Mouse (Mus musculus): ENCODE data around the gene Ezh2.

The Ezh2 gene

DNA sequence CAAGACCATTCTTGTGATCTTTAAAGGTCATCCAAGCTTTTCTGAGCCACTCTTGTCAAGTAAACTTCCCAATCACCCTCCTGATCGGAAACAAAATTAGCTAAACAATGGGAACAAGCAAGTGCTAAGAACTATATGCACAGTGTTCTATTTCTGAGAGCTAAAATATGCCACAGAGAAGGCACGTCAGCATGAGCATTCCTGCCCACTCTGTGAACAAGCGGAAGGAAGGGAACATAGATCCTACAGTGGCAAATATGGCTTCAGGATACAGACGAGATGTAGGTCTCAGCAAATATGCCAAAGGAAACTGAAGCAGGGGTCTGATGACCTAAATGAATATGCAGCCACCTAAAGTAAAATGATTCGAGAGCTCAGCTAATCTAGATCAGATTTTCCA, 59.8 kb downstream of the Ezh2 start:
- no peak for DNase-seq (ENCODE audit: low read depth)

DNA sequence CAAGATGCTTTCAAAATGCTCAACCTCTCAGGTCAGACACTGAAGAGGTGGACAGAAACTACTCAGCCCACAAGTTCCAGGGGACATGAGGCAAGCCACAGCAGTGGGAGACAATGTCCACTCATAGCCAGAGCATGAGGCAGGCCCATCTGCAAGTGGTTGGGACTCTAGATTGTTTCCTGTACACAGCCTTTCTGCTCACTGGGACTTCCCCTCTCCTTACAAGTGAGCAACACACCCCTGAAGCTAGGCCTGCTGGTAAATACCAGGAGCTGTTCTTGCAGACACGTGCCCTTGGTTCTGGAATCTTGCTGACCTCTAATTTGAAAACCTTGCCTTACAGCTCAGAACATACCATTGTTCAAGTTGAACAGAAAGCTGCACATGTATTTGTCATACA, 62.6 kb downstream of the Ezh2 start:
- peak; percentile 41 for DNase-seq (ENCODE audit: low read depth)

DNA sequence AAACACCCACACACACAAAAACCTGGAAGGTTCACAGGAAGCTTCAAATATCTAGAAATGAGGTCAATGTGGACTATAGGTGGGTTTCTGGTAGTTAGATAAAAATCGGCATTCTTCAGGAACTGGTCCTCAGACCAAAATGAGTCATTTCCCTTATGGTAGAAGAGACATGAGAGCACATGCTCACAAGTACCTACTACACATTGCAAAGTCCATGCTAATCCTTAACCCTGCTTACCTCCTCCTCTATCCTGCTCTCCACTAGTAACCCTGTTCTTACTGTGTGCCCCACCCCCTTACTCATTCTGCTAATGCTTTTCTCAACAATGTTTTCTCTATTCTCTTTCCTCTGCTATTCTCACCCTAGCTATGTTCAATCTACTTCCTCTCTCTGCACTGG, 67.5 kb downstream of the Ezh2 start:
- peak; percentile 89 for DNase-seq (ENCODE audit: low read depth)

DNA sequence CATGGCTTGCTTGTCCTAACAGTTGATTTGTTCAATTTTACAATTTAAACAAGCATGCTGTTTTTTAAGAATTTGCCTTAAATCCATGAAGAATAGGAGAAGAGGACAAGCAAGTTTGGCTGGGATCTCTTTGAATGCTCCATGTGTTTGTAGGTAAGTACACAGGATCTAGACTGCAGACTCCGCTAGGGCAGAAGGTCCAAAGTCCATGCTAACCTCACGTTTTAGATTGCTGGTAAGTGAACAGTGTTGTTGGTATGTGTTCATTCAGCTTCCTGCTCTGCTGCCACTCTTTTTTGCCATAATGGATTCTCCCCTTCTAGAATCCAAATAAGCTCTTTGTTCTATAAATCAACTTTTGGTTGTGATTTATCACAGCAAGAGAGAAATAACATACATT, 68.0 kb downstream of the Ezh2 start:
- no peak for DNase-seq (ENCODE audit: low read depth)

DNA sequence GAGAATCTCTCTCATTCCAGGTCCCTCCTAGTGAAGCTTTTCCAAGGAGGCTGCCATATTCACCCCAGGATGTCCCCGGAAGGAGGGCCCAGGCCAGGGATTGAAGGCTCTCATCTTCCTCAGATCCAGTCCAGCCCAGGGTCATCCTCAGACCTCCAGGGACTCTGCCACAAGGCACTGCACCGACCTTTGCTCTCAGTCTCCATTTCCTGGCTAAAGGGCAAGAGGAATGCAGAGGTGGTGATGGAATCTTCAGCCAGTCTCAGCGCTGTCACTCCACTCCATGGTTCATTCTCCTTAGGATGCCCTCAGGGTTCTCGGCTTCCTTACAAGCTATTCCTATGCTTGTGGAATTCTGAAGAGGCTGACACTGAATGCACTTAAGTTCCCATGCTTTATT, 68.7 kb downstream of the Ezh2 start:
- DNase-seq (ENCODE audit: low read depth): no peak

DNA sequence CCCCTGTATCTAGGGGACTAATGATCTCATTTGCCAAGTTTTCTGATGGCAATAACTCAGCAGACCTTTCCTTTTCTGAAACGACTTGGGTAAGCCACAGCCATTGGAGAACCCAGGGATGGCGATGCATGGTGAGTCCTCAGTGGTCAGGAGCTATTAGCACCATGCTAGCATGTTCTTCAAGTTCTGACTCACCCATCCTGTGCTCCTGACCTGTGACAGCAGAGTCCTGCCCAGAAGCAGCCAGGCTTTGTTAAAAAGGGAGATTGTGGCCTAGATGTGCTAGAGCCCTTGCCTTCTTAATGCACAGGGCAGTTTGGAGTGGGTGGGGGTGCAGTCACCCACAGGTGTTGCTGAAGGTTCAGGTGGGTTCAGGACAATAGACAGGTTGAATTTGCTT, 70.1 kb downstream of the Ezh2 start:
- DNase-seq (ENCODE audit: low read depth): peak; percentile 65

DNA sequence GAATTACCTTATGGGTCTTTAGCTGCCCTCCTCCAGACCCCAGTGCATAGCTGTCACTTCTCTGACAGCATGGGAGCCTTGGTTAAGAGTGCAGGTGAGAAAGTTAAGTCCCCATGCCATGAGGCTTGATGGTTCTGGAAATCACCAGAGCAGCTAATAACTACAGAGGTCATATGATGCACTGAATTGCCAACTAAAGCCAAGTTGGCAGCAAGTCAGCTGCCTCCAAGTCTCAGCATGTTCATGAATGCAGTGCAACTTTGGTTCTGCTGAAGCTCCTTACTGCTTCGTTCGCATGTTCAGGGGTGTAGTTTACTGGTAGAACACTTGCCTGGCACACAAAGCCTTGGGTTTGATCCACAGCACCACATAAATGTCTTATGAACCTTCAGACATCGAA, 72.7 kb downstream of the Ezh2 start:
- no peak for DNase-seq (ENCODE audit: low read depth)

DNA sequence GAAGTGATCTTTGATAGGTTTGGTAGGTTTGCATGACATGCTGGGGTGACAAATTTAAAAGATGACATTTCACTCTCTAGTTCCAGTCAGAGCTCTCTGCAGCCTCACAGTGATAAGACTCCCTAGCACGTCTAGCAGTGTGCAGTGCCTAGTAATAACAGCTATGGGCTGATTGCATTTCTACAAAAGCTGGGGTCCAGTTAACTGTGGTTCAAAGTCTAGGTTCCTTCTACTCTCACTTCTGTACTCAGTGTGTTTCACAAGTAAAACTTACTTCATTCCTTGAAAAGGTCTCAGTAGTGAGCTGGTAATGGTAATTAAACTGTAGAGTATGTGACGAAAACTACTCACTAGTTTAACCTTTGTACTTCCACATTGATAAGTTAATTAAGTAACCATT, 75.1 kb downstream of the Ezh2 start:
- DNase-seq (ENCODE audit: low read depth): no peak

DNA sequence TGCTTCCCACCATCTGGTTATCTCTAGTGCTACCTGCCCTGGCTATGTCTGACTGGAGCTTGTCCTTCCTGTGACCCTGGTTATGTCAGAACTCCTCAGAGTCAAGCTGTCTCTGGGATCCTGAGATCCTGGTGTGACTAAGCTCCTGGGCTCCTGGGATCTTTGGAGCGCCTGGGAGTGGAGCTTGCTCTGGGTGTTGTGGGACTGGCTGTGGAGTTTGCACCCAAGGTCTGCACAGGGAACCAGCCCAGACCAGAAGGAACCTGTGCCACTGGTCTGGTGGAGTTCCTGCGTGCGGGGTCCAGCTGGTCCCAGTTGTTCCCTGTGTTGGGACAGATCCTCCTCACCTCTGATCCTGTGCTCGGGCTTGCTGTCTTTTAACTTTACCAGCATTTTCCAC, 100.6 kb downstream of the Ezh2 start:
- DNase-seq (ENCODE audit: low read depth): no peak

DNA sequence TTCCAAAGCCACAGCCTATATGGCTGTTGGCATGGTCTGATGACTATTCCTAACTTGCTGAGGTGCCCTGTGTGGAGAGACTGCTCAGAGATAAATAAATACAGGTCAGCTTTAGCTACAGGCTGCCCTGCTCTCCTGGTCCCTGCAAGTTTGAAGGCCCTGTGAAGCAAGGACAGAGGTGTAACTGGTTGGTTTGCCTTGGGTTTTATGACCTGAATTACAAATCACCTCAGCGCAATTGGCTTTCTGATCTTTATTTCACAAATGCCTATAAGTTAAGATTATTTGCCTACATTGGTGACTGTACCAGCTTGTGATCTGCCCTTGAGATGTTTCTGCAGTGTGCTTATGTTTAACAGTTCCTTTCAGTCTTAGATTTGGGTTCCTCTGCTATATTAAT, 113.1 kb downstream of the Ezh2 start:
- DNase-seq (ENCODE audit: low read depth): no peak

Data from 416B (cell line).